ENCODE assay signal across 22 mouse cellular contexts in the genomic region with DNA sequence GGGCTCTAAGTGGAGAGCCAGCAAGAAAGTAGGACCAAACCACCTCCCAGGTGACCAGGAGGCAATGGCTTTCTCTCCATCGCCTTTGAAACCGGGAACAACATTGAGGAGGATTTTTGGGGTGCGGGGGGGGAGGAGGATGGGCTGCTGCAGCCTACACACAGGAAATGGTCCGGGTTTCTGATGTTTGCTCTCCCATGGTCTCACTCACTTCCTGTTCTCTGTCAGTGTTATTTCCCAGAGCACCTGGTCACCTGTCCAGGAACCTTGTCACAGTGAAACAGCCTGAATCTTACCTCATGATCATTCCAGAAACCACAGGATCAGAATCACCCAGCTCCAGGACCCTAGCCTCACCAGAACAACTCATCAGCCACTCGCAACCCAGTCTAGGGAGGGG.
DNase-seq lines count a peak whose midpoint lies in the region; ATAC-seq and TF ChIP-seq lines count a peak whose summit lies in the region.
"Had no signal": no experiment of that assay in that cellular context is flagged by ENCODE, and none has a peak within 500 bp of the region (broad histone marks: within the 10 kb centered on the region; RNA-seq: fewer than 3 reads in every experiment).

No protein-coding gene starts in this region.

- peak overlapping the region; percentile 26; the same call in 1 of the 2 replicates for H3K9ac ChIP-seq in liver, postnatal 0 days (replicated peaks)
- H3K9ac ChIP-seq in liver, embryonic 12.5 days = no peak overlapping the region
- H3K9ac ChIP-seq: hindbrain, embryonic 13.5 days; neural tube, embryonic 15.5 days had no signal

- no peak for TF ChIP-seq EP300 in liver, postnatal 0 days (IDR thresholded peaks at IDR 0.05; ENCODE audit: low read depth)

- ATAC-seq in liver, postnatal 0 days = no peak
- no peak for ATAC-seq in liver, embryonic 12.5 days
- ATAC-seq in activated CD4-positive, CD25-positive, alpha-beta regulatory T cell, adult 4 months = peak; percentile 70

- no peak for TF ChIP-seq CTCF in gastrocnemius, adult 2 months (IDR thresholded peaks at IDR 0.05)
- no peak for TF ChIP-seq CTCF in liver, postnatal 0 days (IDR thresholded peaks at IDR 0.05; ENCODE audit: low read depth)

- no peaks in the 10 kb centered on the region for H3K9me3 ChIP-seq in liver, postnatal 0 days (ENCODE audit: low read length)
- no peaks in the 10 kb centered on the region for H3K9me3 ChIP-seq in liver, embryonic 12.5 days (replicated peaks)
- H3K9me3 ChIP-seq: hindbrain, embryonic 13.5 days; neural tube, embryonic 15.5 days had no signal

- H3K4me2 ChIP-seq in liver, postnatal 0 days (ENCODE audit: low read depth, low read length) = no peak overlapping the region
- H3K4me2 ChIP-seq in liver, embryonic 12.5 days = no peak overlapping the region
- H3K4me2 ChIP-seq: hindbrain, embryonic 13.5 days; midbrain, embryonic 11.5 days; neural tube, embryonic 15.5 days had no signal

- H3K4me1 ChIP-seq in liver, postnatal 0 days (ENCODE audit: insufficient read depth) = peaks cover 7% of the 10 kb centered on the region; the same call in 1 of the 2 replicates
- no peaks in the 10 kb centered on the region for H3K4me1 ChIP-seq in liver, embryonic 12.5 days

- no peaks in the 10 kb centered on the region for H3K27me3 ChIP-seq in liver, postnatal 0 days (ENCODE audit: insufficient read depth, low read length)
- no peaks in the 10 kb centered on the region for H3K27me3 ChIP-seq in liver, embryonic 12.5 days (replicated peaks)
- H3K27me3 ChIP-seq: hindbrain, embryonic 13.5 days; neural tube, embryonic 15.5 days had no signal

- 0 out of 2 replicates have a peak, but pooled peaks cover 7% of the 10 kb centered on the region for H3K36me3 ChIP-seq in liver, postnatal 0 days (replicated peaks; ENCODE audit: insufficient read depth, low read length)
- H3K36me3 ChIP-seq in liver, embryonic 12.5 days = no peaks in the 10 kb centered on the region
- H3K36me3 ChIP-seq: neural tube, embryonic 15.5 days had no signal

- no peak overlapping the region for H3K4me3 ChIP-seq in gastrocnemius, adult 2 months
- H3K4me3 ChIP-seq in liver, postnatal 0 days (ENCODE audit: low read depth, low read length) = no peak overlapping the region
- H3K4me3 ChIP-seq in liver, embryonic 12.5 days = no peak overlapping the region
- H3K4me3 ChIP-seq: hindbrain, embryonic 13.5 days; neural tube, embryonic 15.5 days had no signal

- DNase-seq in gastrocnemius, adult 2 months = peak; percentile 16
- no peak for DNase-seq in gastrocnemius, postnatal 14 days
- DNase-seq in liver, postnatal 0 days = no peak
- DNase-seq in CD4-positive, CD25-positive, alpha-beta regulatory T cell, adult 2 months (ENCODE audit: low read depth, low spot score) = peak; percentile 45
- DNase-seq in kidney, postnatal 10 days = no peak
- DNase-seq: adrenal gland, postnatal 25 days; B cell, adult 2 months; cerebellum, adult 8-10 months; cerebellum, postnatal 36 days; embryo, embryonic 11 days; gastrocnemius, postnatal 10 days; heart, postnatal 10 days; kidney, adult 18-20 months; lung, adult 18-20 months; lung, postnatal 10 days; right cerebral cortex, adult 18-20 months; right cerebral cortex, postnatal 4 days had no signal

- 70% methylated on average over 5 of the region's 5 CpGs for WGBS in liver, postnatal 0 days (ENCODE audit: insufficient replicate concordance)
- WGBS in liver, embryonic 12.5 days (ENCODE audit: insufficient replicate concordance) = 56% methylated on average over 5 of the region's 5 CpGs

- no peak overlapping the region for H3K27ac ChIP-seq in gastrocnemius, adult 2 months
- H3K27ac ChIP-seq in liver, postnatal 0 days (ENCODE audit: low read depth) = no peak overlapping the region
- H3K27ac ChIP-seq in liver, embryonic 12.5 days = no peak overlapping the region
- H3K27ac ChIP-seq: hindbrain, embryonic 13.5 days; neural tube, embryonic 15.5 days had no signal

- intact Hi-C loops in gastrocnemius, adult 2 months (cut with DNase I) = no loop called here
- intact Hi-C loops in gastrocnemius, postnatal 14 days (cut with DNase I; ENCODE audit: low total_unique reads) = no loop called here

Comparison
In these comparisons a context has a peak if more than half of its experiments do, and no peak if none do; other contexts are left out.
1. DNase-seq: peak in gastrocnemius, adult 2 months (single experiment) and CD4-positive, CD25-positive, alpha-beta regulatory T cell, adult 2 months (single experiment); none in gastrocnemius, postnatal 14 days (single experiment), liver, postnatal 0 days (single experiment) and kidney, postnatal 10 days (single experiment).